ENCODE assay signal across 1 mouse cellular context in the genomic region with DNA sequence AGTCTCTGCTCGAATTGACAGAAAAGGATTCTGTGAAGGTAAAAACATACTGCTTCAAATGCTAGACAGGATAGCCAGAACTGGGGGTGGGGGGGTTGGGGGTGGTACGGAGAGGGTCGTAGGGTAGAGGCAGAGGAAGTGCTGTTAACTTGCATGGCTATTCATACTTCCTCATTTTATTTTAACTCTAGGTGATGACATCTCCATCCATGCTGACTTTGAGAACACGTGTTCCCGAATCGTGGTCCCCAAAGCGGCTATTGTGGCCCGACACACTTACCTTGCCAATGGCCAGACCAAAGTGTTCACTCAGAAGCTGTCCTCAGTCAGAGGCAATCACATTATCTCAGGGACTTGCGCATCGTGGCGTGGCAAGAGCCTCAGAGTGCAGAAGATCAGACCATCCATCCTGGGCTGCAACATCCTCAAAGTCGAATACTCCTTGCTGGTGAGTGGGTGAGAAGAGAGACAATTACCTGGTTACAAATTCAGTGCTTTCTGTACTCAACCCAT.
TF ChIP-seq lines count a peak whose summit lies in the region.

No protein-coding gene starts in this region.

TF ChIP-seq in CH12.LX, 34 proteins besides CTCF, POLR2A, EP300 and RAD21 (continued from another document):
- TF ChIP-seq TCF12 (IDR thresholded peaks at IDR 0.05; ENCODE audit: low read depth, low read length): no peak
- TF ChIP-seq HCFC1 (IDR thresholded peaks at IDR 0.05; ENCODE audit: low read depth, low read length): no peak
- TF ChIP-seq NRF1 (IDR thresholded peaks at IDR 0.05; ENCODE audit: low read depth, low read length): 0 out of 2 replicates have a peak, but pooled peaks have one; percentile 8
- 0 out of 2 replicates have a peak, but pooled peaks have one; percentile 32 for TF ChIP-seq CHD1 (IDR thresholded peaks at IDR 0.05; ENCODE audit: low read depth, low read length)
- TF ChIP-seq MAX (IDR thresholded peaks at IDR 0.05; ENCODE audit: low read length): peak; percentile 99
- peak; percentile 82 for TF ChIP-seq SIN3A (IDR thresholded peaks at IDR 0.05; ENCODE audit: low read length)
- TF ChIP-seq MAZ (IDR thresholded peaks at IDR 0.05; ENCODE audit: low read depth, low read length): peak; percentile 51; the same call in 1 of the 2 replicates
- TF ChIP-seq POLR2AphosphoS2 (IDR thresholded peaks at IDR 0.05; ENCODE audit: low read depth, low read length): peak; percentile 74
- no peak for TF ChIP-seq ZNF384 (IDR thresholded peaks at IDR 0.05; ENCODE audit: low read depth, low read length)
- TF ChIP-seq IRF4 (IDR thresholded peaks at IDR 0.05; ENCODE audit: low read depth, low read length): no peak
- no peak for TF ChIP-seq MAFK (IDR thresholded peaks at IDR 0.05; ENCODE audit: insufficient replicate concordance, low read length)
- no peak for TF ChIP-seq ELF1 (IDR thresholded peaks at IDR 0.05; ENCODE audit: low read depth, low read length)
- no peak for TF ChIP-seq ZKSCAN1 (IDR thresholded peaks at IDR 0.05; ENCODE audit: borderline replicate concordance, low read depth, low read length)
- no peak for TF ChIP-seq RCOR1 (conservative IDR thresholded peaks at IDR 0.05; ENCODE audit: low read depth, low read length)
- no peak for TF ChIP-seq SMC3 (IDR thresholded peaks at IDR 0.05; ENCODE audit: low read depth, low read length)
- TF ChIP-seq BHLHE40 (IDR thresholded peaks at IDR 0.05; ENCODE audit: low read depth, low read length): no peak
- TF ChIP-seq UBTF (IDR thresholded peaks at IDR 0.05; ENCODE audit: low read depth, low read length): 0 out of 2 replicates have a peak, but pooled peaks have one; percentile 5
- TF ChIP-seq GABPA (IDR thresholded peaks at IDR 0.05; ENCODE audit: insufficient replicate concordance, low read depth, low read length): no peak
- TF ChIP-seq PAX5 (IDR thresholded peaks at IDR 0.05; ENCODE audit: low read length): no peak
- TF ChIP-seq MXI1 (IDR thresholded peaks at IDR 0.05; ENCODE audit: low read depth, low read length): peak; percentile 97
- TF ChIP-seq ETS1 (conservative IDR thresholded peaks at IDR 0.05; ENCODE audit: low read depth, low read length): no peak
- TF ChIP-seq USF2 (conservative IDR thresholded peaks at IDR 0.05; ENCODE audit: low read depth, low read length): no peak
- no peak for TF ChIP-seq NELFE (IDR thresholded peaks at IDR 0.05; ENCODE audit: low read depth, low read length)
- TF ChIP-seq JUND (conservative IDR thresholded peaks at IDR 0.05; ENCODE audit: low read depth, low read length): no peak
